Mouse (Mus musculus) midbrain, embryonic 15.5 days (tissue): ENCODE measurements around the gene Slc7a8. TPM values are rescaled to one million over a fixed set of nuclear protein-coding genes. Genes with fewer than 3 reads are reported as not detected.
"Not testable (repeated sequence)": the region's sequence is repeated elsewhere in the genome, so short reads cannot be mapped to it uniquely, and the experiment has no call there.

Experiments
- ATAC-seq: fragments of 200-750 bp; cut with Nextera tagmentation; replicated peaks from 2 replicates; pipeline ENCODE4 v1.8.0; 2017; ENCODE audit warnings: moderate TSS enrichment
- H3K27ac ChIP-seq: fragments of 300-500 bp; sonication (generic); 2 replicates; pipeline ENCODE4 v1.5.1; 2015; ENCODE audit warnings: mild to moderate bottlenecking, inconsistent platforms
- H3K27me3 ChIP-seq: fragments of 300-500 bp; sonication (generic); replicated peaks from 2 replicates; pipeline ENCODE4 v1.6.1; 2015; ENCODE audit warnings: inconsistent platforms
- H3K36me3 ChIP-seq: fragments of 300-500 bp; sonication (generic); replicated peaks from 2 replicates; pipeline ENCODE4 v1.6.1; 2015; ENCODE audit warnings: inconsistent platforms
- H3K4me1 ChIP-seq: fragments of 300-500 bp; sonication (generic); 2 replicates; pipeline ENCODE4 v1.6.1; 2015; ENCODE audit warnings: inconsistent platforms
- H3K4me2 ChIP-seq: fragments of 300-500 bp; sonication (generic); 2 replicates; pipeline ENCODE4 v1.6.1; 2015; ENCODE audit warnings: inconsistent platforms, mild to moderate bottlenecking, moderate library complexity
- H3K4me3 ChIP-seq: fragments of 300-500 bp; sonication (generic); 2 replicates; pipeline ENCODE4 v1.5.1; 2015; ENCODE audit warnings: mild to moderate bottlenecking, inconsistent platforms
- H3K9ac ChIP-seq: fragments of 300-500 bp; sonication (generic); 2 replicates; pipeline ENCODE4 v1.6.1; 2015; ENCODE audit warnings: mild to moderate bottlenecking, inconsistent platforms
- H3K9me3 ChIP-seq: fragments of 300-500 bp; sonication (generic); 2 replicates; pipeline ENCODE4 v1.6.1; 2016; ENCODE audit warnings: inconsistent platforms
- WGBS: fragments of 180-500 bp; shearing (Covaris S2); methylation state at CpG from one replicate; pipeline ENCODE4 v1.1.7; 2015; ENCODE audit warnings: mixed read lengths; 5-methylcytosine and 5-hydroxymethylcytosine counted together
- polyA plus RNA-seq: library from polyadenylated mRNA; unstranded; fragments of >200 nt; fragmentation: Nextera tagmentation; extraction: Ambion mirVana; gene quantifications from 2 replicates; pipeline ENCODE4 v1.2.1, GENCODE M21; 2015

Slc7a8 gene
- polyA plus RNA-seq, 1 experiment from 2014 or later: 9.9 TPM

GRCm38 (mm10) chr14:54776768-54777167 lies 5.0 kb downstream of the Slc7a8 start:
- Histone ChIP-seq H3K36me3 (no peaks in the 10 kb centered on the region), H3K4me2 (no peak overlapping the region), H3K9ac (no peak overlapping the region), H3K9me3 (no peaks in the 10 kb centered on the region), H3K27ac (no peak overlapping the region), H3K27me3 (no peaks in the 10 kb centered on the region), H3K4me3 (no peak overlapping the region), H3K4me1 (peaks cover 9% of the 10 kb centered on the region)
- ATAC-seq: no peak
- WGBS: 85% methylated on average over 5 of the region's 5 CpGs

GRCm38 (mm10) chr14:54775534-54776041 lies 6.2 kb downstream of the Slc7a8 start:
- 91% methylated on average over 7 of the region's 7 CpGs for WGBS
- no peaks in the 10 kb centered on the region for H3K36me3 ChIP-seq

GRCm38 (mm10) chr14:54772333-54772856 lies 9.4 kb downstream of the Slc7a8 start:
- H3K36me3 ChIP-seq: no peaks in the 10 kb centered on the region
- no peak overlapping the region for H3K9ac ChIP-seq
- H3K4me2 ChIP-seq: 0 out of 2 replicates have a peak overlapping the region, but pooled peaks have one; percentile 11
- ATAC-seq: peak; percentile 84
- no peak overlapping the region for H3K4me3 ChIP-seq
- H3K27ac ChIP-seq: peak overlapping the region; percentile 61
- no peaks in the 10 kb centered on the region for H3K9me3 ChIP-seq
- no peaks in the 10 kb centered on the region for H3K4me1 ChIP-seq
- WGBS: 70% methylated on average over 20 of the region's 20 CpGs
- H3K27me3 ChIP-seq: no peaks in the 10 kb centered on the region

More at GRCm38 (mm10) chr14:54775534-54776041, 6.2 kb downstream of the Slc7a8 start:
- H3K9ac ChIP-seq: no peak overlapping the region
- H3K27ac ChIP-seq: no peak overlapping the region
- ATAC-seq: no peak
- no peaks in the 10 kb centered on the region for H3K9me3 ChIP-seq
- H3K27me3 ChIP-seq: no peaks in the 10 kb centered on the region
- H3K4me1 ChIP-seq: peaks cover 7% of the 10 kb centered on the region
- no peak overlapping the region for H3K4me3 ChIP-seq
- H3K4me2 ChIP-seq: no peak overlapping the region

- WGBS: 94% methylated on average over 5 of the region's 5 CpGs
- Histone ChIP-seq H3K9ac (no peak overlapping the region), H3K4me2 (no peak overlapping the region), H3K4me1 (no peaks in the 10 kb centered on the region), H3K27me3 (no peaks in the 10 kb centered on the region), H3K4me3 (no peak overlapping the region), H3K9me3 (no peaks in the 10 kb centered on the region), H3K36me3 (no peaks in the 10 kb centered on the region), H3K27ac (no peak overlapping the region)
- no peak for ATAC-seq
Observed at GRCm38 (mm10) chr14:54770373-54770772, 11.4 kb downstream of the Slc7a8 start.

DNA sequence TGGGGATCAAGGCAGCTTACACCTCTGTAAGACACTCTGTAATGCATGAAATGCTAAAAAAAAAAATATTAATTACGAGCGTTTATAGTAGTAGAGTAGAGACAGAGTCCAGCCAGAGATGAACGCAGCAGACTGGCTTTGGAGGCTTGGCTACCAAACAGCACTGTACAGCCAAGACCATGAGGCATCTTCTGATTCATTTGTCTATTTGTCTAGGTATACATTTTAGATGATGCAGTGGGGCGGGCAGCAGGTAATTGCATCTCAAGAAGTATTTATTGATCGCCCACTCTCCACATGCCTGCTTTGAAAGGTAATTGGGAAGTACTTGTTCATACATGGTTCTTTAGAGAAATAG lies 12.7 kb downstream of the Slc7a8 start:
- Histone ChIP-seq H3K27me3 (no peaks in the 10 kb centered on the region), H3K4me2 (no peak overlapping the region), H3K36me3 (no peaks in the 10 kb centered on the region), H3K9ac (no peak overlapping the region), H3K27ac (no peak overlapping the region), H3K4me1 (no peaks in the 10 kb centered on the region), H3K9me3 (no peaks in the 10 kb centered on the region), H3K4me3 (no peak overlapping the region)
- no peak for ATAC-seq
- WGBS: 95% methylated on average over 5 of the region's 5 CpGs

GRCm38 (mm10) chr14:54768314-54769067 lies 13.3 kb downstream of the Slc7a8 start:
- Histone ChIP-seq H3K36me3 (no peaks in the 10 kb centered on the region), H3K9ac (no peak overlapping the region), H3K4me2 (no peak overlapping the region), H3K27me3 (no peaks in the 10 kb centered on the region), H3K9me3 (no peaks in the 10 kb centered on the region), H3K27ac (no peak overlapping the region), H3K4me1 (no peaks in the 10 kb centered on the region), H3K4me3 (no peak overlapping the region)
- ATAC-seq: no peak
- 89% methylated on average over 10 of the region's 10 CpGs for WGBS

DNA sequence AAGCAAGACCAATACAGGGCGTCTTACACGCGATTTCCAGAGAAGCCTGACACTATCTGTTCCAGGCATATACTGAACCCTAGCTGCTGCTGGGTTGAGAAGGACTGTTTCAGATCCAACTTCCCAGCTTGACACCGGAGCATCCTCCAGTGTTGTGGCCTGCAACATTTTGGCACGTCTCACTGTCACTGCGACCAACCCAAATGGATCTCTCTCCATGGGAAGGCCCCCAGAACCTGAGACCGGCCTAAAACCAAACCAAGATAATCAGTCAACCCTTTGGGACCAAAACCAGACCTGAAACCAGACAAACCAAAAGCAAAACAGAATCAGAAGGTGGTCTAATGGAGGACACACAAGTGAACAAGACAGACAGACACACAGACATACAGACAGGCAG lies 14.8 kb downstream of the Slc7a8 start:
- H3K4me2 ChIP-seq, H3K9me3 ChIP-seq, ATAC-seq, H3K4me1 ChIP-seq, H3K4me3 ChIP-seq, H3K27me3 ChIP-seq, H3K27ac ChIP-seq, H3K9ac ChIP-seq, H3K36me3 ChIP-seq: not testable (repeated sequence)
- WGBS: 94% methylated on average over 7 of the region's 7 CpGs

- no peak overlapping the region for H3K4me3 ChIP-seq
- H3K27me3 ChIP-seq: no peaks in the 10 kb centered on the region
- no peaks in the 10 kb centered on the region for H3K9me3 ChIP-seq
- no peak for ATAC-seq
- 90% methylated on average over 6 of the region's 6 CpGs for WGBS
- H3K4me2 ChIP-seq: no peak overlapping the region
- H3K4me1 ChIP-seq: 0 out of 2 replicates have a peak, but pooled peaks cover 3% of the 10 kb centered on the region
- H3K36me3 ChIP-seq: no peaks in the 10 kb centered on the region
- H3K9ac ChIP-seq: no peak overlapping the region
- no peak overlapping the region for H3K27ac ChIP-seq
Observed at GRCm38 (mm10) chr14:54756382-54756781, 25.4 kb downstream of the Slc7a8 start.

DNA sequence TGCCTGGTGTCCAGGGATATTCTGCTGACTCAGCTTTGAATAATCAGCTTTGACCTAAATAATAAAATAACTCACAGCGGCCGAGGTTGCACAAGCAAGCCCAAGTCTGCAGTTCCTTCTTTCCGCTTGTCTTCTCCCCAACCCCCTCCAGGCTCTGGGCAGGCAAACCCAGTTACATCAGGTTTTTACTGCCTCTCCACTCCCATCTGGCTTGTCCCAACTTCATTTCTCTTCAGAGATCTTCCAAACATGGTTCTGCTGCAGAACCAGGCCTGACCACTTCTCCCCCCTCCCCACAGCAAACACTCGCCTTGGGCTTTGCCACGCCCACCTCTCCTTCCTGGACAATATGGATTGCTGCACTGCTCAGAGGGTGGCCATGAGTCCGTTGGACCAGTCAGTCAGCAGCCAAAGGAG lies 27.1 kb downstream of the Slc7a8 start:
- no peaks in the 10 kb centered on the region for H3K36me3 ChIP-seq
- H3K4me3 ChIP-seq: no peak overlapping the region
- no peak overlapping the region for H3K9ac ChIP-seq
- peak; percentile 42; the same call in 1 of the 2 replicates for ATAC-seq
- H3K9me3 ChIP-seq: no peaks in the 10 kb centered on the region
- 0 out of 2 replicates have a peak, but pooled peaks cover 3% of the 10 kb centered on the region for H3K4me1 ChIP-seq
- H3K27me3 ChIP-seq: no peaks in the 10 kb centered on the region
- H3K27ac ChIP-seq: peak overlapping the region; percentile 40; the same call in 1 of the 2 replicates
- H3K4me2 ChIP-seq: no peak overlapping the region
- WGBS: 19% methylated on average over 6 of the region's 6 CpGs

DNA sequence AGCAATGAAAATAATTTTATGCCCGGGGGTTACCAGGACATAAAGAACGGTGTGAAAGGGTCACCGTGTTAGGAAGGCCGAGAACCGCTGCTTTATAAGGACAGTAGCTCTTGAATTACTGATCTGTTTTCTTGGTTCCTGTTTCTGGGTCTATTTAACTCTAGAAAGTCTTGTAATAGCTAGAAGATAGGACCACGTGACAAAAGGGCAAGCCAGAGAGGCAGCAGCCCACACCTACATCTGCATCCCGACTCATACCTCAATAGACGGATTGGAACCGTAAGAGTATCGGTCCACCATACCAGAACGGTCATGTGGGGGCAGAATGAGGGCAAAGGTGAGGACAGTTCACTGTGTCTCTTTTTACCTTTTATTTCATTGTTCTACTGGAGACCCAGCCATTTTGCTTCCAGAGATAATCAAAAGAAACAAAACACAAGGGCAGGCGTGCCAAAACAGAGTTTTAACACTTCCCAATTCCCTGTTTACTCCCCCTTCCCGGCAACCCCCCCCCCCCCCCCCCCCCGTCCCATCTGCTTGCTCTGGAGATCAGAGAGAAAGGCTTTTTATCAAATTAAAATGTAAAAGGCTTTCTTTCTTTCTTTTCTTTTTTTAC lies 27.7 kb downstream of the Slc7a8 start:
- Histone ChIP-seq H3K4me1 (0 out of 2 replicates have a peak, but pooled peaks cover 3% of the 10 kb centered on the region), H3K4me3 (no peak overlapping the region), H3K4me2 (no peak overlapping the region), H3K27me3 (no peaks in the 10 kb centered on the region), H3K27ac (no peak overlapping the region), H3K9ac (no peak overlapping the region), H3K9me3 (no peaks in the 10 kb centered on the region), H3K36me3 (no peaks in the 10 kb centered on the region)
- 66% methylated on average over 14 of the region's 14 CpGs for WGBS
- ATAC-seq: 0 out of 2 replicates have a peak, but pooled peaks have one; percentile 48

DNA sequence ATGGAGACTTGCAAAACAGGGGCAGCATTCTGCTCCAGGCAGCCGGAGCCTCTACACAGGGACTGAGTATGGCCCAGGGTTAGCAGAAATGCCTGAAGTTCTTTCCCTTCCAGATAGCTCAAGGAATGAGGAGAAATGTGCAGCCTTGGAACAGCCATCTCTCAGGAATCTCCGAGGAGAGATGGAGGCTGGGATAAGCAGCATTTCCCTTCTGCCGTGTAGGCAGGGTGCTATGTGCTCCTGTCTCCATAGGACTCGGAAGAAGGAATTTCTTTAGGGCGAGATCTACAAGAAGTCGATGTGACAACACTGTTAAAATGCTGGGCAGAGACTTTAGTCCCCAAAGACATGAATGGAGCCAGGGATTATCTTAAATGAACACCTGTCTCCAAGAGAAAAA lies 28.8 kb downstream of the Slc7a8 start:
- Histone ChIP-seq H3K27ac (no peak overlapping the region), H3K9ac (no peak overlapping the region), H3K4me2 (no peak overlapping the region), H3K4me1 (0 out of 2 replicates have a peak, but pooled peaks cover 3% of the 10 kb centered on the region), H3K4me3 (no peak overlapping the region), H3K9me3 (no peaks in the 10 kb centered on the region), H3K36me3 (no peaks in the 10 kb centered on the region), H3K27me3 (no peaks in the 10 kb centered on the region)
- ATAC-seq: no peak
- 82% methylated on average over 6 of the region's 6 CpGs for WGBS

GRCm38 (mm10) chr14:54751768-54752167 lies 30.0 kb downstream of the Slc7a8 start:
- Histone ChIP-seq H3K9ac (no peak overlapping the region), H3K4me1 (0 out of 2 replicates have a peak, but pooled peaks cover 3% of the 10 kb centered on the region), H3K36me3 (no peaks in the 10 kb centered on the region), H3K4me3 (no peak overlapping the region), H3K9me3 (no peaks in the 10 kb centered on the region), H3K4me2 (no peak overlapping the region), H3K27me3 (no peaks in the 10 kb centered on the region), H3K27ac (no peak overlapping the region)
- no peak for ATAC-seq
- WGBS: 83% methylated on average over 1 of the region's 1 CpGs
